Mouse (Mus musculus) liver, adult 2 months (tissue): Measurements from ENCODE around the gene Cpsf6.

Experiments
- CTCF ChIP-seq: fragments of 200-500 bp; IDR thresholded peaks from 2 replicates; pipeline ENCODE4 v1.5.1; 2011; ENCODE audit warnings: low read depth, low read length, control low read depth
- POLR2A ChIP-seq: fragments of 200-500 bp; IDR thresholded peaks from 2 replicates; pipeline ENCODE4 v1.6.1; 2011; ENCODE audit warnings: low read length, control low read depth; ENCODE audit not compliant: insufficient read depth; ENCODE audit errors: extremely low read depth

GRCm38 (mm10) chr10:117395801-117396200, 16.0 kb upstream of the Cpsf6 start:
- TF ChIP-seq POLR2A (no peak), CTCF (no peak)
